Mouse (Mus musculus) ES-E14 (cell line): ENCODE measurements at regions not wholly inside any gene's neighbourhood (a gene's known extent, or its start where the extent isn't known, plus 50 kb on each side); places are given as distances from the start of the nearest gene placed in this dataset.

ENCODE experiments used
- HCFC1 ChIP-seq: IDR thresholded peaks from 2 replicates; pipeline ENCODE4 v1.6.1; 2012; ENCODE audit warnings: low read length, inconsistent platforms, borderline replicate concordance; ENCODE audit not compliant: insufficient read depth
- MAFK ChIP-seq: IDR thresholded peaks from 2 replicates; pipeline ENCODE4 v1.6.1; 2014; ENCODE audit warnings: mild to moderate bottlenecking, low read depth, low read length, inconsistent platforms; ENCODE audit not compliant: insufficient read depth
- ZNF384 ChIP-seq: IDR thresholded peaks from 2 replicates; pipeline ENCODE4 v1.6.1; 2012; ENCODE audit warnings: low read depth, low read length, inconsistent platforms

- TF ChIP-seq HCFC1 (no peak), MAFK (no peak), ZNF384 (no peak)
These were observed 273.3 kb upstream of the Stt3b start for GRCm38 (mm10) chr9:115583548-115583947.
